Comparison of ENCODE assay signal across 8 mouse cellular contexts in the genomic region with DNA sequence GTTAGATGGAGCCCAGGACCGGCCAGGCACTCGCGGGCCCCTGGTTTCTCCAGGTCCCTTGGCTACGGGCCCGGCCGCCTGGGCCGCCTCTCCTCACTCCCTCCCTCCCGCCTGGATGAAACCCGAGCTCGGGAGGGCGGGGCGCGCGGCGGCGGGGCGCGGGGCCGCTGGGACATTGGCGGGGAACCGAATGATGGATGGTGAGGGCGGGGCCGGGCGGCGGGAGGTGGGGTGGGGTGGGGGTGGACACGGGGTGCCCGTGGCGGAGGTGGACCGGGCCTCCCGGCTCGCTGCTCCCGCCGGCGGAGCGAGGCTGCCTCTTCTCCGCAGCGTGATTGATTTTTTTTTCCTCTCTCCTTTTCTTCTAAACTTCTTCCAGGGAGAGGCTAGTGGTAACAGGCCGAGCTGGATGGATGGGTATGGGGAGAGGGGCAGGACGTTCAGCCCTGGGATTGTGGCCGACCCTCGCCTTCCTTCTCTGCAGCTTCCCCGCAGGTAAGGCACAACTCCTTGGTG. TPM values are rescaled to one million over a fixed set of nuclear protein-coding genes. Genes with fewer than 3 reads are reported as not detected.
DNase-seq lines count a peak whose midpoint lies in the region; ATAC-seq and TF ChIP-seq lines count a peak whose summit lies in the region.

No protein-coding gene starts in this region.

- WGBS in forebrain, embryonic 11.5 days, result 2% methylated on average over 23 of the region's 42 CpGs
- 0% methylated on average over 25 of the region's 42 CpGs for WGBS in heart, embryonic 13.5 days
- 0% methylated on average over 18 of the region's 42 CpGs for WGBS in kidney, postnatal 0 days
- 2% methylated on average over 33 of the region's 42 CpGs for WGBS in liver, embryonic 15.5 days (ENCODE audit: insufficient replicate concordance)
- WGBS in neural tube, embryonic 15.5 days, result 0% methylated on average over 34 of the region's 42 CpGs

- peak overlapping the region; percentile 88 for H3ac ChIP-seq in C2C12 (ENCODE audit: control insufficient read depth, insufficient read length, low read depth)

- no peaks in the 10 kb centered on the region for H3K79me2 ChIP-seq in C2C12 (ENCODE audit: control insufficient read depth, insufficient read depth)

- H3K36me3 ChIP-seq in C2C12 (ENCODE audit: control insufficient read depth, insufficient read depth), result no peaks in the 10 kb centered on the region
- H3K36me3 ChIP-seq in forebrain, embryonic 11.5 days (ENCODE audit: control insufficient read depth, insufficient read depth, low read length), result peaks cover 6% of the 10 kb centered on the region; the same call in 1 of the 2 replicates
- H3K36me3 ChIP-seq in heart, embryonic 13.5 days, result no peaks in the 10 kb centered on the region
- no peaks in the 10 kb centered on the region for H3K36me3 ChIP-seq in kidney, postnatal 0 days (ENCODE audit: insufficient read depth, low read length)
- H3K36me3 ChIP-seq in liver, embryonic 15.5 days (replicated peaks), result no peaks in the 10 kb centered on the region
- H3K36me3 ChIP-seq in neural tube, embryonic 15.5 days, result no peaks in the 10 kb centered on the region

- no peaks in the 10 kb centered on the region for H3K27me3 ChIP-seq in C2C12 (ENCODE audit: control insufficient read depth, insufficient read depth, insufficient read length)
- H3K27me3 ChIP-seq in forebrain, embryonic 11.5 days (ENCODE audit: control insufficient read depth, insufficient read depth, low read length), result no peaks in the 10 kb centered on the region
- H3K27me3 ChIP-seq in heart, embryonic 13.5 days (replicated peaks), result peaks cover 72% of the 10 kb centered on the region
- H3K27me3 ChIP-seq in kidney, postnatal 0 days (ENCODE audit: insufficient read depth, low read length), result no peaks in the 10 kb centered on the region
- peaks cover 86% of the 10 kb centered on the region for H3K27me3 ChIP-seq in liver, embryonic 15.5 days
- no peaks in the 10 kb centered on the region for H3K27me3 ChIP-seq in neural tube, embryonic 15.5 days (replicated peaks)

- peaks cover 22% of the 10 kb centered on the region for H3K4me1 ChIP-seq in forebrain, embryonic 11.5 days (replicated peaks; ENCODE audit: control insufficient read depth, insufficient read depth, low read length)
- H3K4me1 ChIP-seq in heart, embryonic 13.5 days, result peaks cover 33% of the 10 kb centered on the region
- peaks cover 19% of the 10 kb centered on the region; the same call in 1 of the 2 replicates for H3K4me1 ChIP-seq in kidney, postnatal 0 days (replicated peaks; ENCODE audit: insufficient read depth, low read length)
- H3K4me1 ChIP-seq in liver, embryonic 15.5 days (replicated peaks), result no peaks in the 10 kb centered on the region
- H3K4me1 ChIP-seq in neural tube, embryonic 15.5 days, result peaks cover 63% of the 10 kb centered on the region

- H3K4me3 ChIP-seq in C2C12 (ENCODE audit: insufficient read depth, poor library complexity, severe bottlenecking), result peak overlapping the region; percentile 51
- H3K4me3 ChIP-seq in forebrain, embryonic 11.5 days (ENCODE audit: low read depth, low read length), result peak overlapping the region; percentile 87
- peak overlapping the region; percentile 76 for H3K4me3 ChIP-seq in heart, embryonic 13.5 days
- peak overlapping the region; percentile 67 for H3K4me3 ChIP-seq in kidney, postnatal 0 days (replicated peaks; ENCODE audit: low read depth, low read length)
- H3K4me3 ChIP-seq in liver, embryonic 15.5 days (replicated peaks), result peak overlapping the region; percentile 40
- peak overlapping the region; percentile 60 for H3K4me3 ChIP-seq in neural tube, embryonic 15.5 days (replicated peaks)

- H3K4me2 ChIP-seq in forebrain, embryonic 11.5 days (ENCODE audit: low read depth, low read length, severe bottlenecking), result peak overlapping the region; percentile 86
- H3K4me2 ChIP-seq in heart, embryonic 13.5 days, result peak overlapping the region; percentile 98
- peak overlapping the region; percentile 83 for H3K4me2 ChIP-seq in kidney, postnatal 0 days (ENCODE audit: low read length)
- peak overlapping the region; percentile 60 for H3K4me2 ChIP-seq in liver, embryonic 15.5 days
- H3K4me2 ChIP-seq in neural tube, embryonic 15.5 days, result peak overlapping the region; percentile 93

- ATAC-seq in forebrain, embryonic 11.5 days (replicated peaks; ENCODE audit: low FRiP score), result peak; percentile 84
- peak; percentile 84; the same call in 1 of the 2 replicates for ATAC-seq in heart, embryonic 13.5 days (ENCODE audit: extremely low read depth, insufficient number of reproducible peaks, low FRiP score, low TSS enrichment)
- peak; percentile 80 for ATAC-seq in kidney, postnatal 0 days (replicated peaks; ENCODE audit: low FRiP score, low read depth)
- peak; percentile 47 for ATAC-seq in liver, embryonic 15.5 days (ENCODE audit: insufficient read depth)
- ATAC-seq in neural tube, embryonic 15.5 days (ENCODE audit: low FRiP score), result peak; percentile 78

- H3K79me3 ChIP-seq in C2C12 (ENCODE audit: low read depth), result no peaks in the 10 kb centered on the region

- H3K27ac ChIP-seq in forebrain, embryonic 11.5 days (ENCODE audit: low read depth, low read length), result peak overlapping the region; percentile 89
- H3K27ac ChIP-seq in heart, embryonic 13.5 days (replicated peaks), result peak overlapping the region; percentile 86
- peak overlapping the region; percentile 87 for H3K27ac ChIP-seq in kidney, postnatal 0 days
- H3K27ac ChIP-seq in liver, embryonic 15.5 days (replicated peaks), result no peak overlapping the region
- peak overlapping the region; percentile 87 for H3K27ac ChIP-seq in neural tube, embryonic 15.5 days (replicated peaks)

- DNase-seq in brain, embryonic 14.5 days (ENCODE audit: low read depth), result peak; percentile 95
- peak; percentile 95 for DNase-seq in forebrain, embryonic 11.5 days (ENCODE audit: low spot score)
- DNase-seq in kidney, postnatal 0 days (ENCODE audit: low spot score), result peak; percentile 94
- peak; percentile 91 to 92 for DNase-seq in urinary bladder, postnatal 4 days (ENCODE audit: low spot score in 2 of 2)

- TF ChIP-seq POLR2A in brain, embryonic 14.5 days (IDR thresholded peaks at IDR 0.05; ENCODE audit: borderline replicate concordance, extremely low read depth, insufficient read depth, insufficient read length, poor library complexity, severe bottlenecking), result peak; percentile 45; the same call in 1 of the 2 replicates

- no peaks in the 10 kb centered on the region for H3K9me3 ChIP-seq in forebrain, embryonic 11.5 days (ENCODE audit: control insufficient read depth, low read length)
- H3K9me3 ChIP-seq in heart, embryonic 13.5 days, result no peaks in the 10 kb centered on the region
- no peaks in the 10 kb centered on the region for H3K9me3 ChIP-seq in kidney, postnatal 0 days (replicated peaks; ENCODE audit: low read length)
- no peaks in the 10 kb centered on the region for H3K9me3 ChIP-seq in liver, embryonic 15.5 days (replicated peaks)
- no peaks in the 10 kb centered on the region for H3K9me3 ChIP-seq in neural tube, embryonic 15.5 days (replicated peaks)

- peak overlapping the region; percentile 96 for H3K9ac ChIP-seq in forebrain, embryonic 11.5 days (ENCODE audit: low read length)
- peak overlapping the region; percentile 88 for H3K9ac ChIP-seq in heart, embryonic 13.5 days
- peak overlapping the region; percentile 75 for H3K9ac ChIP-seq in kidney, postnatal 0 days (ENCODE audit: low read depth, low read length)
- H3K9ac ChIP-seq in liver, embryonic 15.5 days, result no peak overlapping the region
- peak overlapping the region; percentile 67 for H3K9ac ChIP-seq in neural tube, embryonic 15.5 days (replicated peaks)

- no peak for TF ChIP-seq CTCF in C2C12 (IDR thresholded peaks at IDR 0.05; ENCODE audit: control insufficient read depth, insufficient read depth, insufficient read length)
- TF ChIP-seq CTCF in brain, embryonic 14.5 days (IDR thresholded peaks at IDR 0.05; ENCODE audit: borderline replicate concordance, extremely low read depth, insufficient read depth, insufficient read length), result no peak
- TF ChIP-seq CTCF in kidney, postnatal 0 days (IDR thresholded peaks at IDR 0.05; ENCODE audit: low read depth), result no peak

TF ChIP-seq in C2C12, 6 proteins besides CTCF, POLR2A, EP300 and RAD21:
- TF ChIP-seq MYOG (IDR thresholded peaks at IDR 0.05; ENCODE audit: control insufficient read depth, extremely low read depth, insufficient read length) (no peak), MYOD1 (IDR thresholded peaks at IDR 0.05; ENCODE audit: control insufficient read depth, insufficient read length, low read depth) (no peak), MAX (IDR thresholded peaks at IDR 0.05) (no peak), CEBPB (IDR thresholded peaks at IDR 0.05; ENCODE audit: low read depth) (no peak), FOSL1 (IDR thresholded peaks at IDR 0.05; ENCODE audit: insufficient read depth, low read length, poor library complexity, severe bottlenecking) (no peak), USF1 (IDR thresholded peaks at IDR 0.05; ENCODE audit: low read depth) (no peak)

RNA-seq across cellular contexts. Expression of gene Rgma, which starts 15.8 kb away (rescaled TPM):
- 1.4 TPM for polyA plus RNA-seq in C2C12 (2012; fragmentation: generic; extraction: Trizol)
- polyA plus RNA-seq in brain, embryonic 14.5 days (2012; rRNA removed), result 59.9 and 142 TPM in 2 replicates
- 37.0 and 40.5 TPM in 2 replicates for polyA plus RNA-seq in forebrain, embryonic 11.5 days (2014; fragmentation: Nextera tagmentation; extraction: Ambion mirVana)
- polyA plus RNA-seq in heart, embryonic 13.5 days (2015; fragmentation: Nextera tagmentation; extraction: Ambion mirVana), result 2.8 and 3.8 TPM in 2 replicates
- polyA plus RNA-seq in kidney, postnatal 0 days (2015; fragmentation: Nextera tagmentation; extraction: Ambion mirVana), result 6.6 and 6.7 TPM in 2 replicates
- polyA plus RNA-seq in liver, embryonic 15.5 days (2015; fragmentation: Nextera tagmentation; extraction: Ambion mirVana), result 0.17 and 0.23 TPM in 2 replicates
- 32.3 and 32.7 TPM in 2 replicates for polyA plus RNA-seq in neural tube, embryonic 15.5 days (2015; fragmentation: Nextera tagmentation; extraction: Ambion mirVana)
